Mouse (Mus musculus) layer of hippocampus, postnatal 10 days (tissue): ENCODE results near the gene RPS10-NUDT3. TPM values are rescaled to one million over a fixed set of nuclear protein-coding genes. Genes with fewer than 3 reads are reported as not detected.

Source experiments
- DNase-seq, 2 experiments: peaks; one replicate each; pipeline ENCODE4 v3.0.0; 2021; ENCODE audit warnings: low spot score in 2 of 2
- long read RNA-seq: library from polyadenylated mRNA; stranded (forward); transcript quantifications from one replicate; pipeline ENCODE4 v2.0.0, GENCODE M21; 2023
- total RNA-seq, 2 experiments: library from RNA; stranded (reverse); gene quantifications; 2 replicates each; pipeline ENCODE4 v1.2.3; 2021

RPS10-NUDT3 gene
- 1 to 10 TPM in 1 of 2 experiments, not detected in 1; 2.1 TPM for total RNA-seq
- long read RNA-seq: 0 reads

DNA sequence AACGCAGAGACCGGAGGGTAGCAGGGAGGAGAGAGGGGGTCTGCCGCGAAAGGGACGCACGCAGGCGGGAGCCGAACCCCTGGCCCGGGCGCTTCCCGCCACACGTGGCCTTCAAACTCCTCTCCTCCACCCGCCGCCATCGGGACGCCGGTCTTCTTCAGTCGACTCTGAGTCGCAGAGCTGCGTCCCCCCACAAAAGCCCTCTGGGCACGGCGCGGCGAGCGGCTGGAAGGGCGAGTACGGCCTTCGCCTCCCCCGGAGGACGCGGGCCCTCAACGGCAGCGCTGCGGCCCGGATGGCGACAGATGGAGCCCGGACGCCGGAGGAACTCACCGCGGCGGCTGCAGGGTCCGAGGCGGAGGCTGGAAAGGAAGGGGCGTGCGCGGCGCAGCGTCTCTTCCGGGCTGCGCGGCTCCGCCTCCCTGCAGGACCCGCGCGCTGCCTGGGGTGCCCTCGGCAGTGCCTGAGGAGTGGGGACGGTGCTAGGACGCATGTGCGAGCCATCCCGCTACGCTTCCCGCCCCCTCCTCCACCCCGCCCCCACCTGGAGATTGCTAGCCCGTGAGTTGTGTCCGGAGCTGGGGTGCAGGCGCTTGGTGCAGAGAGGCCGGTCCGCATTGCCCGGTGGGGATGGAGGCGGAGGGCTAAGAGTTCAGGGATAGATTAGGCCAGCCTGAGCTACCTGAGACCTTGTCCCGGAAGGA lies at the start of gene RPS10-NUDT3:
TSS of gene RPS10-NUDT3 (minus strand) at position 352 of the 704 bp plus-strand sequence.
- peak; percentile 88 to 92 for DNase-seq

GRCm38 (mm10) chr17:27678924-27679813 lies 44.1 kb upstream of the RPS10-NUDT3 start:
- peak; percentile 46 to 66 for DNase-seq

GRCm38 (mm10) chr17:27677756-27678155 lies 42.7 kb upstream of the RPS10-NUDT3 start:
- no peak for DNase-seq

- DNase-seq: no peak
Observed at GRCm38 (mm10) chr17:27676270-27676669, 41.2 kb upstream of the RPS10-NUDT3 start.

DNA sequence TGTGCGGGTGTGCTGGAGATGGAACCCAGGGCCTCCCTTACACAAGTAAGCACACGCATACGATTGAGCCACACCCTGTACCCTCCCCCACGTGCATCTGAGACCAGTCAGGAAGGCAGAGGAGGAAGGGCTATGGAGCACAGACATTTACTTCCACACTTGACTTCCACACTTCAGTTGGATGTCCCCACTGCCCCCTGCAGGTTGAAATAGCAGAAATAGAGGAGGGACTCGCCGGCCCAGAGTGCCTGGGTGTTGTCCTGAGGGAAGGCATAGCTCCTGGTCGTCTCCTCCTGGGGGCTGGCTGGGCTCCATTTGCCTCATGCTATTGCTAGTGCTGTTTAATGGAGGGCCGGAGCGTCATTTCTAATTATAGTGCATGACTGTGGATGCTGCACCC lies 40.4 kb upstream of the RPS10-NUDT3 start:
- DNase-seq: peak in 1 of 2 experiments; percentile 49

DNA sequence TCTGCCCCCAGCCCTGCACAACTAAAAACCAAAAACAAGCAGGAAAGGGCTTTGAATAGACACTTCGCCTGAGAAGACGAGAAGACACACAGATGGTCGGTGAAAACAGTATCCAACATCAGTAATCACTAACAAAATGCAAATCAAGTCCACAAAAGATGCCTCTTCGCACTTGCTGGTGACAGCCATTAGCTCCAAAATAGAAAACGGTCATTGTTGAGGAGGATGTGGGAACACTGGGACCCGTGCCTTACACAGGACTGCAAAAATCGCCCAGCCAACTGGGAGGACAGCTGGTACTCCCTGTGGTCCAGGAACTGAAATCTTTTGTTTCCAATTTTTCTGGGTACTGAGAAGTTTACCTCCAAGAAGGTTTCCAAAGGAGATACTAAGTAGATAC lies 38.9 kb upstream of the RPS10-NUDT3 start:
- DNase-seq: peak in 1 of 2 experiments; percentile 34

- no peak for DNase-seq
Observed at GRCm38 (mm10) chr17:27671720-27672119, 36.7 kb upstream of the RPS10-NUDT3 start.

DNA sequence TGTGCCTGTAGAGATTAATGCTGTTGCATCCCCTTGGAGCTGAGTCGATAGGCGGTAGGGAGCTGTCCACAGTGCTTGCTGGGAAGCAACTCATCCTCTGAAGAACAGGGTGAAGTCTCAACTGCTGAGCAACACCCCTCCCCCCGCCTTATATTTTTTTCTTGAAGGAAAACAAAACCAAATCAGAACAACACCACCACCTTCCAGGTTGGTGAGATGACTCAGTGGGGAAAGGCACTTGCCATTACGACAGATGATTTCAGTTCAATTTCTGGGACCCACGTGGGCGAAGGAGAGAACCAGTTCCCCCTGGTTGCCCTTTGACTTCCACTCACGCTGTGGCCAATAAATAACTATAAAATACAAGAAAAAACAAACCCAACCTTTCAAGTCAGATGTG lies 23.7 kb upstream of the RPS10-NUDT3 start:
- DNase-seq: no peak

DNA sequence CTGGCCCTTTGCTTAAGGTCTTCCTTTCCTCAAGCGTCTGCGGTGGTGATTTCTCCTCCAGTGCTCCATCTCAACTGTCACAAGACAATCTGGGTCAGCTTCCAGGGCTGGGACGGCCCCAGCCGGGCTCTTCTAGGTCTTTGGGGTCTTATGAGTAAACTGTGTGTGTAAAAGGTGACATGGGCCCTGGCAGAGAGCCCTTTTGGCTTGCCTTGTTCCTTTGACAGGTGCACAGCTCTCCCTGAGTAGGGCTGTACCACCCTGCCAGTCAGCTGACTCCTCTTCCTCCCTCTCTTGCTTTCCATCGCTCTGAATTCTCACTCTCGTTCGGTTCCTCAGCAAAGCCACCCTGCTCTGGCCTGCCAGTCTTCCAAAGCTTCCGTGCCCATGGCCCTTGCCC lies 22.1 kb upstream of the RPS10-NUDT3 start:
- no peak for DNase-seq

- DNase-seq: no peak
Observed at GRCm38 (mm10) chr17:27656414-27656813, 21.4 kb upstream of the RPS10-NUDT3 start.

DNA sequence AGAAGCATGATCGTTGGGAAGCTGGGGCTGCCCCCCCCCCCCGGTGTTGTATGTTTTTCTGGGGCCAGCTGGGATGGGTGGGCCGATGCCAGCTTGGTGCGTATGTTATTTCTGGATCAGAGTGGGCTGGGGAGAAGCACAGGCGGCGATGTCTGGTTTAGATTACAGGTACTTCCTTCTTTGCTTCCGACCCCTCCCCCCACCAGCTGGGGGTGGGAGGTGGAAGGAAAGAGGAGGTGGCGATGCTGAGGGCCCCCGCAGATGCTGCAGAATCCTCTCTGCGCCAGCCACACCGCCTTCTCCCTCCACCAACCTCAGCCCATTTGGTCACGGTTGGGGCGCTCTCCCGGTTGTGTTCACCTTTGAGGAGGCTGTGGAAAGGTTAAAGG lies 21.0 kb upstream of the RPS10-NUDT3 start:
- peak; percentile 74 to 80 for DNase-seq

DNA sequence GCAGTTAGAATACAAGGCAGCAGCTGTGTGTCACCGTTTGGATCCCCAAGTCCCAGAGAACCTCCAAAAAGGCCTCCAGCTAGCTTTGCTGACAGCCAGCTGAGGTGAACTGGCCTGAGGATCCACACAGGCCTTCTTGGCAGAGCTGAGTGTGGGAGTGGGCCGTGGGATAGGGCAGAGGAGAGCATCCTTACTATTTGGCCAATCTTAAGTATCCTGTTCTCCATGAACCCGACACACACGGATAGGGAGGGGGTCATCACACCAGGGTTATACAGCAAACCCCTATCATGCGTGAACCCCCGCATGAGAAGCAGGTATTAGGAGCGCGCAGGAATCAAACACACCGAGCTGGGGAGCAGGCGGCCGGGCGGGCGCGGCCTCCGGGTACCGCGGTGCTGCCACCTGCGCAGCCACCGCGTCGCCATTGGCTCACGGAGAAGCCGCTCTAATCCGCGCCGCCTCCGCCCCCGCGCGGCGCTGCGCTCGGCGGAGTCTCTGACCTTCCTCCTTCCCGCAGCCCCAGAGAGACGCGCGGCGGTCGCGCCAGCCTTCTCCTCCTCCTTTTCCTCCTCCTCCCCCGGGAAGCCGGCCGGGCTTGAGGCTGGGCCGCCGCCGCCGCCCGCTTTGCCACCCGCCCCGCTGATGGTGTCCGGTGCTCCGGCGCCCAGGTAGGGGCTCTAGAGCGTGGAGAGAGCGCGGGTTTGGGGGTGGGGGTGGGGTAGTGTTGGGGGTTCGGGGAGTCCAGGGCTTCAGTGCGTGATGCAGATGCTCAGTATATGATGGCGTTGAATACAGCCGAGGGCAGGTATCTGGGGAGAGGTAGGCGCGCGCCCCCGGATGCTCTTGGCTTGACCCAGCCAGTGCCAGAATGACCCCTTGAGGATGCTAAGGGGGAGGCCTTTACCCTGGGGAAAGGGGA lies 20.3 kb upstream of the RPS10-NUDT3 start, which contains the start of gene Pacsin1:
TSS of gene Pacsin1 (plus strand) at position 421 of the 922 bp plus-strand sequence.
- peak; percentile 59 to 75 for DNase-seq

DNA sequence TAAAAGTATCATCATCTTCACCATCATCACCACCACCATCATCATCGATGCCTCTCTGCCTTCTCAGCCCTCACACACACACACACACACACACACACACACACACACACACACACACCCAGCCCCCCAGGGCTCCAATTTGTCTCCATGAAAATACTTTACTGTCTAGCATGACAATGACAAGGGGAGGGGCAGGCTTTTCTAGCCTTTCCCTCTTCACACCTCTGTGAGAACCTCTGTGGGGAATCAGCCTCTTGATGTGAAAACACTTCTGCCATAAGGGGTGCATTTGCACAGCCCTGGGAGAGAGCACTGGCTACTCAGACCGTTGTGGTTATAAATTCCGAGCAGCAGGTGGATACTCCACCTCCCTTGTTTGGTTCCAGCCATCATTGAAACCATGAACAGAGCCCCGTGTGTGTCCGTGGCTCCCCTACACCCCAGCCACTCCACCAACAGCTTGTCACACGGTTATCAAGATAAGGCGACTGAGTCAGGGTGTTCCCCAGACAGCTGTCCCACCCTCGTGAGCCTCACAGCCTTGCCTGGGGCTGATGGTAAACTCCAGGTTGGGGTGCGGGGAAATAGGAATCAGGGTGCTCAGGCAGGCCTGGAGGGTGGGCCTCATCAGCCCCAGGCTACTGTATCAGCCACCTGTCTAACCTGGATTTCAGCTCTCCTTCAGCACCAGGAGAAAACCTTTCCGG lies 18.4 kb upstream of the RPS10-NUDT3 start:
- DNase-seq: no peak

DNA sequence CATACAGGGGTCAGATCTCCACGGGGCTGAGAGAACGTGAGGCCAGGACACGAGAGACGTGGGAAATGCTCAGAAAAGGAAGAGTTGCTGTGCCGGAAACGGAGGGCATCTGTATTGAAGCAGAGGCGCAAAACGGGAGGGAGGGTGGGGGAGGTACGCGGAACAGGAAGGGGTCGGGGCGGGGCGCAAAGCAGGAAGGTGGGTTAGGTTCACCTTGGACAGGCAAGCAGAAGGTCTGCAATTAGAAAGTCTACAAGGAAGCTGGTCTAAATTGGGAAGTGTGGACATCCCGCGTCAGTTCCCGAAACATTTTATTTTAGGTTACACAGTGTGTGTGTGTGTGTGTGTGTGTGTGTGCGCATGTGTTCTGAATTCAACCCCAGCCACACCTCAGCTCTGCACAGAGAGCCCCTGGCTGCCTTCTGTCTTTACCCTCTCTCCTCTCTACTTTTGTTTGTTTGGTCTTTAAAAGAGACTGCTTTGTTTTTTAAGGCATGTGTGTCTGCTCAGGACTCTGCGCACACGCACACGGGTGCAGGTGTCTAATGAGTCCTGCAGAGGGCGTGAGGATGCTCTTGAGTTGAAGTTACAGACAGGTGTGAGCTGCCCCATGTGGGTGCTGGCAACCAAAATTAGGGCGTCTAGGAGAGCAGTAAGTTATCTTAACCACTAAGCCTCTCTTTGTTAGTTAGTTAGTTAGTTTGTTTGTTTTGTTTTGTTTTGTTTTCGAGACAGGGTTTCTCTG lies 17.2 kb upstream of the RPS10-NUDT3 start:
- DNase-seq: no peak

DNA sequence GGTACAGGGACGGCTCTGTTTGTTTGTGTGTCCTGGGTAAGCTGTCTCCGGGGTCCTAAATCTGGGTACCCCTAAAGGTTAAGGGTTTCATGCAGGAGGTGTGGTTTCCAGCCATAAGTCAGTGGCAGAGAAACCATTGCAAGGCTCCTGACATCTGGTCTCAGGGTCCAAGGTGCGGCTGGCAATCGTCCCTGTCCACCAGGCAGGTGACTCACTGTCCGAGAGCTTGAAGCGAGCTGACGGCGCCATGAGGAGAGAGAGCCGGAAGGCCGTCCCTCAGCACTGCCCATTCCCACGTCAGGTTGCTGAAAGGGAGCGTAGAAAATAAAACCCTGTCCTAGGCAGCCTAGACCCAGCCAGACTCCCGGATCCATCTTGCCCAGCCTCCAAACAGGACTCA lies 15.6 kb upstream of the RPS10-NUDT3 start:
- no peak for DNase-seq

DNA sequence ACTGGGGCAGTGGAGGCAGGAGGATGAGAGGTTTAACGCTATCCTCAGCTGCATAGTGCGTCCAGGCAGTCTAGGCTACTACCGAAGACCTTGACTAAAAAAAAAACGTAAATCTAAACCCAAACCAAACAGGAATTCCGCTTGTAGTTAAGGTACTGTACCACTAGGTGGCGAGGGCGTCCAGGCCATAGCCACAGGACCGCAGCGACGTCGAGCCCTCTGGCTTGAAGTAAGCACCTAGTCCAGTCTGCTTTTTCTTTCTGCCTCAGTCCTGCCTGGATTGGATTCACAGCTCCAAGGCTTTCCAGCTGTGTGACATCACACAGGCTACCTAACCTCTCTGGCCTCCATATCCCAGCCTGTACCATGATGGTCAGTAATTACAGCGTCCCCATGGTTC lies 15.1 kb upstream of the RPS10-NUDT3 start:
- no peak for DNase-seq

GRCm38 (mm10) chr17:27645807-27646206 lies 10.8 kb upstream of the RPS10-NUDT3 start:
- DNase-seq: no peak

GRCm38 (mm10) chr17:27644572-27644971 lies 9.6 kb upstream of the RPS10-NUDT3 start:
- no peak for DNase-seq

DNA sequence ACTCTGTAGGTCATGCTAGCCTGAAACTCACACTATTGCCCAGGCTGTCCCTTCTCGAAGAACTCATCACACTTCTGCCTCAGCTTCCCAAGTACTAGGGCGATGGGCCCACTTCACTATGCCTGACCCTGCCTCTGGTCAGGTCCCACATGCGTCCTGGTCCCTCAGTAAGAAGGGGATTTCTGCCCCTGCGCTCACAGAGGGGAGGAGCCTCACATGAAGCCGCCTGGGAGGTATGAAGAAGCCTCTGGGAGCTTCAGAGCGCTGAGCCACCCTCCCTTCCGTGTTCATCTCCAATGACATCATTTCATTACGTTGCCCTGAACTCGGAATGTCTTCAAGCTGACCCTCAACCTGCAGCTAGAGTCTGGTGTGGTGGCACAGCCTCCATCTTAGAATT lies 8.7 kb upstream of the RPS10-NUDT3 start:
- no peak for DNase-seq

DNA sequence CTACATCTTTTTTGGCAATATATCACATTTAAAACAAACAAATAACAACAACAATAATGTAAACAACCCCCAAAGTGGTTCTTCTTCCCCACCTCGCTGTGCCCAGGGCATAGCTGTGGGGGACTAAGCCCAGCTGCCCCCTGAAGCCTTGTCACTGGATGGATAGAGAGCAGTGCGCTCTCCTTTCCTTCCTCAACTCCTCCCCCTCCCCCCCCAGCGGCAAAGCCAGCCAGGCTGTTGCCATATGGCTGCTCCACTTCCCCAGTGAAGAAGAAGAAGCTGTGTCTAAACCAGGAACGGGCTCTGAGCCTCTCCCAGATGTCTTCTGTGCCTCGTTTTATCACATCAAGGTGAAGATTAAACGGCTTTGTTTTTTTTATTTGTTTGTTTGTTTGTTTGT lies 8.1 kb upstream of the RPS10-NUDT3 start:
- DNase-seq: no peak
